Mouse (Mus musculus) brown adipose tissue, adult 24 weeks (tissue): ENCODE data around the gene Atp11b. TPM values are rescaled to one million over a fixed set of nuclear protein-coding genes. Genes with fewer than 3 reads are reported as not detected.

Experiments used
- H3K27ac ChIP-seq: fragments of 200-500 bp; replicated peaks from 2 replicates; pipeline ENCODE4 v1.5.1; 2012; ENCODE audit warnings: low read depth, mild to moderate bottlenecking, low read length
- H3K4me1 ChIP-seq: fragments of 200-500 bp; 2 replicates; pipeline ENCODE4 v1.6.1; 2012; ENCODE audit warnings: low read length, mixed read lengths; ENCODE audit not compliant: control insufficient read depth, insufficient read depth, insufficient read length
- H3K4me3 ChIP-seq: fragments of 200-500 bp; 2 replicates; pipeline ENCODE4 v1.5.1; 2012; ENCODE audit warnings: low read depth, mild to moderate bottlenecking, low read length, moderate library complexity; ENCODE audit not compliant: insufficient read depth
- polyA plus RNA-seq: library from polyadenylated mRNA; stranded (reverse); fragments of >200 nt; gene quantifications from 2 replicates; pipeline ENCODE4 v1.2.4, GENCODE M21; 2012; ENCODE audit not compliant: missing spikeins, insufficient read depth, insufficient read length

Gene Atp11b
- polyA plus RNA-seq, 1 experiment, result 19.0 TPM

DNA sequence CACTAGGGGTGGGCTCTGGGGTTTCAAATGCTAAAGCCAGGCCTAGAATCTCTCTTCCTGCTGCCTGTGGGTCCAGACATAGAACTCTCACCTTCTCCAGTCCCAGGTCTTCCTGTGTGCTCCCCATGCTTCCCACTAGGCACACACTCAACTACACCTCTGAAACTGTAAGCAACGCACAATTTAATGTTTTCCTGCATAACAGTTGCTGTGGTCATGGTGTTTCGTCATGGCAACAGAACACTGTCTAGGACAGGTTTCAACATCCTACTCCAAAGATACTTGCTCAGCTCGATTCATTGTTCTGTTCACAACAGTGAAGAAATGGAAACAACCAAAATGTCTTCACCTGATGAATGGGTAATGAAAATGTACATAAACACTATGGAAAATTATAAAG lies 145.2 kb downstream of the Atp11b start:
- H3K27ac ChIP-seq, result no peak overlapping the region
- no peaks in the 10 kb centered on the region for H3K4me1 ChIP-seq
- no peak overlapping the region for H3K4me3 ChIP-seq

GRCm38 (mm10) chr3:35900555-35901204 lies 146.8 kb downstream of the Atp11b start:
- no peak overlapping the region for H3K27ac ChIP-seq
- H3K4me1 ChIP-seq, result no peaks in the 10 kb centered on the region
- no peak overlapping the region for H3K4me3 ChIP-seq

Other genes with a start within 250 kb of the Atp11b start
- gene Dcun1d1, start 183.3 kb downstream of the Atp11b start, polyA plus RNA-seq, result 32.5 and 83.9 TPM in 2 replicates
- gene Mccc1, start 246.6 kb downstream of the Atp11b start, polyA plus RNA-seq, result 235 and 302 TPM in 2 replicates